Mouse (Mus musculus): ENCODE results near the gene Eif4g2.

DNA sequence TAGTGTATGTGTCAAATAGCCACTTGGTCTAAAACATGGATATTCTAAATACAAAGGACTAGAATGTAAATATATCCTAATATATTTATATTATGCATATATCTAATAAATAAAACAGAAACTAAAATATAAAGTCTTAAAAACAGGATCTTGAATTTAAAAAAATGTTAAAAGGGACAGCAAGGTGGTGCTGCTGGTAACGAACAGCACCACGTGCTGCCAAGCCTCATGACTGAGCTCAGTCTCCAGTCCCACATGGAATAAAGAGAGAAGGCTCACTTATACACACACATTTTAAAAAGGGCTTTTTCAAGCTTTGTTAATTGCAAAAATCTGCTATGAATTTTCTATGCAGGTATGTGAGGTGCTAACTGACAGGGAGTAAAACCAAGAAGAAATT lies 1.6 kb upstream of the Eif4g2 start:
- TF ChIP-seq GATA1 (IDR thresholded peaks at IDR 0.05; ENCODE audit: borderline replicate concordance, low read length) (no peak), FLI1 (IDR thresholded peaks at IDR 0.05; ENCODE audit: low read length) (no peak)

Measured in megakaryocyte, embryonic 14.5 days (primary cell).